Comparison of ENCODE assay signal across 16 mouse cellular contexts in genomic region chr17:7892676-7893075, GRCm38 (mm10). TPM values are rescaled to one million over a fixed set of nuclear protein-coding genes. Genes with fewer than 3 reads are reported as not detected.
DNase-seq lines count a peak whose midpoint lies in the region; ATAC-seq and TF ChIP-seq lines count a peak whose summit lies in the region.
"Had no signal": no experiment of that assay in that cellular context is flagged by ENCODE, and none has a peak within 500 bp of the region (broad histone marks: within the 10 kb centered on the region; RNA-seq: fewer than 3 reads in every experiment).

No protein-coding gene starts in this region.

- H3K4me2 ChIP-seq in neural tube, embryonic 15.5 days = no peak overlapping the region
- H3K4me2 ChIP-seq: hindbrain, embryonic 12.5 days; liver, embryonic 11.5 days; midbrain, embryonic 15.5 days; neural tube, embryonic 12.5 days had no signal

- WGBS in neural tube, embryonic 15.5 days = 84% methylated on average over 8 of the region's 8 CpGs

- H3K36me3 ChIP-seq in neural tube, embryonic 15.5 days = no peaks in the 10 kb centered on the region
- H3K36me3 ChIP-seq: forebrain, embryonic 10.5 days; hindbrain, embryonic 12.5 days; midbrain, embryonic 15.5 days; neural tube, embryonic 12.5 days had no signal

- peak; percentile 3 for DNase-seq in urinary bladder, postnatal 14 days (ENCODE audit: low spot score)
- DNase-seq in urinary bladder, postnatal 25 days (ENCODE audit: low spot score) = no peak
- DNase-seq in layer of hippocampus, adult 2 months (ENCODE audit: low spot score in 2 of 2) = no peak
- DNase-seq in thymus, postnatal 10 days (ENCODE audit: low spot score in 2 of 2) = no peak
- DNase-seq: cerebellum, adult 11-12 months; gastrocnemius, postnatal 25 days had no signal

- ATAC-seq in common myeloid progenitor, adult 5-6 weeks (replicated peaks; ENCODE audit: low read depth, poor library complexity, severe bottlenecking) = peak; percentile 30; the same call in 1 of the 2 replicates
- peak; percentile 48; the same call in 1 of the 2 replicates for ATAC-seq in monocyte, adult 5-6 weeks (replicated peaks; ENCODE audit: insufficient number of reproducible peaks, low FRiP score, low TSS enrichment, poor library complexity, severe bottlenecking)
- ATAC-seq in neural tube, embryonic 15.5 days (ENCODE audit: low FRiP score) = no peak
- ATAC-seq: intestine, embryonic 16.5 days; midbrain, embryonic 15.5 days had no signal

- no peak overlapping the region for H3K27ac ChIP-seq in neural tube, embryonic 15.5 days (replicated peaks)
- H3K27ac ChIP-seq in layer of hippocampus, adult 2 months = no peak overlapping the region
- H3K27ac ChIP-seq: forebrain, embryonic 10.5 days; hindbrain, embryonic 12.5 days; kidney, postnatal 0 days; midbrain, embryonic 15.5 days; neural tube, embryonic 12.5 days had no signal

- TF ChIP-seq CTCF in layer of hippocampus, adult 2 months (conservative IDR thresholded peaks at IDR 0.05) = no peak

- no peaks in the 10 kb centered on the region for H3K27me3 ChIP-seq in neural tube, embryonic 15.5 days (replicated peaks)
- H3K27me3 ChIP-seq: hindbrain, embryonic 12.5 days; midbrain, embryonic 15.5 days; neural tube, embryonic 12.5 days had no signal

- H3K4me1 ChIP-seq in neural tube, embryonic 15.5 days = no peaks in the 10 kb centered on the region
- H3K4me1 ChIP-seq: hindbrain, embryonic 12.5 days; midbrain, embryonic 15.5 days; neural tube, embryonic 12.5 days had no signal

- no peak overlapping the region for H3K4me3 ChIP-seq in neural tube, embryonic 15.5 days (replicated peaks)
- H3K4me3 ChIP-seq in layer of hippocampus, adult 2 months = no peak overlapping the region
- H3K4me3 ChIP-seq: forebrain, embryonic 10.5 days; hindbrain, embryonic 12.5 days; midbrain, embryonic 15.5 days; neural tube, embryonic 12.5 days had no signal

- H3K9ac ChIP-seq in neural tube, embryonic 15.5 days (replicated peaks) = no peak overlapping the region
- H3K9ac ChIP-seq: hindbrain, embryonic 12.5 days; midbrain, embryonic 15.5 days; neural tube, embryonic 12.5 days had no signal

- H3K9me3 ChIP-seq in neural tube, embryonic 15.5 days (replicated peaks) = no peaks in the 10 kb centered on the region
- H3K9me3 ChIP-seq: forebrain, embryonic 10.5 days; hindbrain, embryonic 12.5 days; midbrain, embryonic 15.5 days; neural tube, embryonic 12.5 days had no signal

RNA-seq across cellular contexts. Expression of gene Tagap, which starts 33.1 kb away (rescaled TPM):
- 10.1 and 12.4 TPM in 2 replicates for total RNA-seq in common myeloid progenitor, adult 5-6 weeks (2017)
- total RNA-seq in monocyte, adult 5-6 weeks (2017) = 63.5 to 77.7 TPM (median 74.3 TPM) in 3 replicates
- polyA plus RNA-seq in neural tube, embryonic 15.5 days (2015; fragmentation: Nextera tagmentation; extraction: Ambion mirVana) = 0.45 and 1.1 TPM in 2 replicates
- total RNA-seq in layer of hippocampus, adult 2 months (2021) = 1 to 10 TPM; 4.8 to 5.0 TPM

RNA-seq across cellular contexts. Expression of gene Rsph3a, which starts 52.7 kb away (rescaled TPM):
- total RNA-seq in common myeloid progenitor, adult 5-6 weeks (2017) = 20.1 and 32.4 TPM in 2 replicates
- 28.3 to 41.8 TPM (median 34.7 TPM) in 3 replicates for total RNA-seq in monocyte, adult 5-6 weeks (2017)
- polyA plus RNA-seq in neural tube, embryonic 15.5 days (2015; fragmentation: Nextera tagmentation; extraction: Ambion mirVana) = 65.1 and 69.8 TPM in 2 replicates
- total RNA-seq in layer of hippocampus, adult 2 months (2021) = 10 to 100 TPM; 40.9 to 41.6 TPM
